Mouse (Mus musculus): ENCODE measurements at regions not wholly inside any gene's neighbourhood (a gene's known extent, or its start where the extent isn't known, plus 50 kb on each side); places are given as distances from the start of the nearest gene placed in this dataset.

DNA sequence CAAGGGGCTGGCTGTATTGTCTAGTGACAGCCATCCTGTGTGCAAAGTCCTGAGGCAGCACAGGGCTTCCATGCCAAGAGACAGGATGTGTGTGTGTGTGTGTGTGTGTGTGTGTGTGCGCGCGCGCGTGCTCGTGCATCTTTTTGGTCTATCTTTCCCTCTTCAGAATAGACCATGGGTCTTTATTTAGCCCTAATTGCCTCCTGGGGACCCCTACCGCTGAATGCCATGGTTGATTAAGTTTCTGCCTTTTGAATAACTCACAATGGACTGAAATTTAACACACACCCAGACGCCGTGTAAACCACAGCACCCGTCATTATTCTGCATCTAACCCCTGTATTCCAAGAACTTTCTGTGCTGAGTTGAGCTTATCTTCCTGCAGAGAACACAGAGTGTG, 435.2 kb upstream of the Kcnab2 start:
- Histone ChIP-seq H3K79me2 (ENCODE audit: control insufficient read depth, insufficient read depth) (no peaks in the 10 kb centered on the region), H3ac (ENCODE audit: control insufficient read depth, insufficient read length, low read depth) (no peak overlapping the region), H3K36me3 (ENCODE audit: control insufficient read depth, insufficient read depth) (no peaks in the 10 kb centered on the region), H3K27me3 (ENCODE audit: control insufficient read depth, insufficient read depth, insufficient read length) (no peaks in the 10 kb centered on the region), H3K4me3 (ENCODE audit: insufficient read depth, poor library complexity, severe bottlenecking) (no peak overlapping the region), H3K79me3 (ENCODE audit: low read depth) (no peaks in the 10 kb centered on the region)
- no peak for TF ChIP-seq CEBPB (IDR thresholded peaks at IDR 0.05; ENCODE audit: low read depth)
- TF ChIP-seq MYOG (IDR thresholded peaks at IDR 0.05; ENCODE audit: control insufficient read depth, extremely low read depth, insufficient read length), result no peak
- TF ChIP-seq CTCF (IDR thresholded peaks at IDR 0.05; ENCODE audit: control insufficient read depth, insufficient read depth, insufficient read length), result no peak
- TF ChIP-seq USF1 (IDR thresholded peaks at IDR 0.05; ENCODE audit: low read depth), result no peak
- no peak for TF ChIP-seq MYOD1 (IDR thresholded peaks at IDR 0.05; ENCODE audit: control insufficient read depth, insufficient read length, low read depth)
- no peak for TF ChIP-seq FOSL1 (IDR thresholded peaks at IDR 0.05; ENCODE audit: insufficient read depth, low read length, poor library complexity, severe bottlenecking)
- no peak for TF ChIP-seq MAX (IDR thresholded peaks at IDR 0.05)

DNA sequence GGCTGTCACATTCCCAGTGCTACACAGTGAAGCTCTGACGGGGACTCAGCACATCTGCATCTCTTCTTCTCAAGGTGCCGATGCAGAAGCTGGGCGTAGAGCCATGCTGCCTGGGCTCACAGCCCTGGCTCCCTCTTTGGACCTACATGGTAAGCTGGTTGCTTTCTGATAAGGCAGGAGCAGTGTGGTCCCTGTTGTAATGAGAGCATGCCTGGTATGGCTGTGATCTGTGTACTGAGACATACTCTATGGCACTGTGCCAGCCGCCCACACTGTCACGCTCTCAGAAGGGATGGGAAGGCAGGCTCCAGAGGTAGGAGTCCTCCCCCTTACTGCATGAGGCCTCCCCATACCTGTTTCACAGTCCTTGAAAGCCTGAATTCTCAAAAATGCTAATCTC, 430.6 kb upstream of the Kcnab2 start:
- Histone ChIP-seq H3K36me3 (ENCODE audit: control insufficient read depth, insufficient read depth) (no peaks in the 10 kb centered on the region), H3K4me3 (ENCODE audit: insufficient read depth, poor library complexity, severe bottlenecking) (no peak overlapping the region), H3K79me3 (ENCODE audit: low read depth) (peaks cover 2% of the 10 kb centered on the region), H3K27me3 (ENCODE audit: control insufficient read depth, insufficient read depth, insufficient read length) (no peaks in the 10 kb centered on the region), H3ac (ENCODE audit: control insufficient read depth, insufficient read length, low read depth) (no peak overlapping the region), H3K79me2 (ENCODE audit: control insufficient read depth, insufficient read depth) (no peaks in the 10 kb centered on the region)
- TF ChIP-seq USF1 (IDR thresholded peaks at IDR 0.05; ENCODE audit: low read depth), result no peak

DNA sequence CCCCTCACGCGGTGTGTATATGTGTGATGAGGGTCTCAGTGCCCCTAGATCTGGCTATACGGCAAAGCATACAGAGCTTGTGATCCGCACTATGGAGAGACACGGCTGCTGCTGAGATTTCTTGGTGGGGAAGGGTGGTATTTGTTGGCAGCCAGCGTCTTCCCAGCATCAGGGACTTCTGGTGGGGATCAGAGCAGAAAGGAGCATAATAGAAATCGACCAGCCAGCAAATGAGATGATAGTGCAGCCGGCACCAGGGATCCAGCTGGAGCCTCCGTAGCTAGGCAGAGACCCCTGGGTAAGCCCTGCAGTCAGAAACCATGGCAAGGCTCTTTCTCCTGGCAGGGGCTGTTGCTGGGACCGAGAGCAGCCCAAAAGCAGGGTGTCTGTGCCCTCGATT, 425.2 kb upstream of the Kcnab2 start:
- peaks cover 2% of the 10 kb centered on the region for H3K79me3 ChIP-seq (ENCODE audit: low read depth)
- no peaks in the 10 kb centered on the region for H3K27me3 ChIP-seq (ENCODE audit: control insufficient read depth, insufficient read depth, insufficient read length)
- no peaks in the 10 kb centered on the region for H3K79me2 ChIP-seq (ENCODE audit: control insufficient read depth, insufficient read depth)
- no peak overlapping the region for H3K4me3 ChIP-seq (ENCODE audit: insufficient read depth, poor library complexity, severe bottlenecking)
- H3K36me3 ChIP-seq (ENCODE audit: control insufficient read depth, insufficient read depth), result no peaks in the 10 kb centered on the region
- H3ac ChIP-seq (ENCODE audit: control insufficient read depth, insufficient read length, low read depth), result no peak overlapping the region
- TF ChIP-seq MAX (IDR thresholded peaks at IDR 0.05) (no peak), USF1 (IDR thresholded peaks at IDR 0.05; ENCODE audit: low read depth) (no peak), FOSL1 (IDR thresholded peaks at IDR 0.05; ENCODE audit: insufficient read depth, low read length, poor library complexity, severe bottlenecking) (no peak), CEBPB (IDR thresholded peaks at IDR 0.05; ENCODE audit: low read depth) (no peak), CTCF (IDR thresholded peaks at IDR 0.05; ENCODE audit: control insufficient read depth, insufficient read depth, insufficient read length) (no peak), MYOG (IDR thresholded peaks at IDR 0.05; ENCODE audit: control insufficient read depth, extremely low read depth, insufficient read length) (no peak), MYOD1 (IDR thresholded peaks at IDR 0.05; ENCODE audit: control insufficient read depth, insufficient read length, low read depth) (no peak)

DNA sequence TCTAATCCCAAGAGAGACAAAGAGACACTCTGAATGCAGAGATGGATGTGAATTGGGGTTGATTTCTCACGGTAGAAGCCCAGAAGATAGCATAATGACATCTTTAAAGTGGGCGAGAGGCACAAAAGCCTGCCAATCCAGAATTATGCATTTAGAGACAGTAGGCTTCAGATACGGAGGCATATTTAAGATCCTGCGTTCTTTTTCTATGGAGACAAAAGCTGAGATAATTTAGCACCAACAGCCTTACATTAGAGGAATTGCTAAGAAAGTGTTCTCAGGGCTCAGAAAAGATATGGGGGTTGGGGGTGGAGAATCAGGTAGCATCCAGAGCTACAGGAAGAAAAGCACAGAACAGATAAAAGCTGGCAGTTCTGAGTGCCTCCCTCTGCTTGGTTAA, 422.4 kb upstream of the Kcnab2 start:
- Histone ChIP-seq H3K4me3 (ENCODE audit: insufficient read depth, poor library complexity, severe bottlenecking) (no peak overlapping the region), H3K79me2 (ENCODE audit: control insufficient read depth, insufficient read depth) (no peaks in the 10 kb centered on the region), H3ac (ENCODE audit: control insufficient read depth, insufficient read length, low read depth) (no peak overlapping the region), H3K79me3 (ENCODE audit: low read depth) (no peaks in the 10 kb centered on the region), H3K36me3 (ENCODE audit: control insufficient read depth, insufficient read depth) (no peaks in the 10 kb centered on the region), H3K27me3 (ENCODE audit: control insufficient read depth, insufficient read depth, insufficient read length) (no peaks in the 10 kb centered on the region)
- TF ChIP-seq USF1 (IDR thresholded peaks at IDR 0.05; ENCODE audit: low read depth), result no peak
- TF ChIP-seq MYOG (IDR thresholded peaks at IDR 0.05; ENCODE audit: control insufficient read depth, extremely low read depth, insufficient read length), result no peak

DNA sequence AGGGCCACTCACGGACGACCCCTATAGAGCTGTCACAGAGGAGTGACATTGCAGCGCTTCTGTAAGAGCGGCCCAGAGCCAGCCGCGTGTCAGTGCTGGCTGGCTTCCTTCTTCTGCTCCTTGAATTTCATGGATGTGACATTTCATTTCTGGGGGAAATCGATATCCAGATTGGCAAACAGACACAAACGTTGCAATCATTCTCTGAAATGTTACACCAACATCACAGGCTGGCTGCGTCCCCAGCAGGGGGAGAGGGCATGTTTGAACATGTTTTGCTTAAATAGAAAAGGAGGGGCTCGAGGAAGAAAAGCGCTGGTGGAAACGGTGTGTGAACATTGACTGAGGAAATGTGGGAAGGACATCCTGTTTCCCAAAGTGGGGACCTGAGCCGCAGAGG, 417.4 kb upstream of the Kcnab2 start:
- H3K27me3 ChIP-seq (ENCODE audit: control insufficient read depth, insufficient read depth, insufficient read length), result no peaks in the 10 kb centered on the region
- no peaks in the 10 kb centered on the region for H3K79me2 ChIP-seq (ENCODE audit: control insufficient read depth, insufficient read depth)
- H3K4me3 ChIP-seq (ENCODE audit: insufficient read depth, poor library complexity, severe bottlenecking), result no peak overlapping the region
- no peaks in the 10 kb centered on the region for H3K79me3 ChIP-seq (ENCODE audit: low read depth)
- no peaks in the 10 kb centered on the region for H3K36me3 ChIP-seq (ENCODE audit: control insufficient read depth, insufficient read depth)
- H3ac ChIP-seq (ENCODE audit: control insufficient read depth, insufficient read length, low read depth), result no peak overlapping the region
- TF ChIP-seq MYOG (IDR thresholded peaks at IDR 0.05; ENCODE audit: control insufficient read depth, extremely low read depth, insufficient read length) (no peak), FOSL1 (IDR thresholded peaks at IDR 0.05; ENCODE audit: insufficient read depth, low read length, poor library complexity, severe bottlenecking) (no peak)

DNA sequence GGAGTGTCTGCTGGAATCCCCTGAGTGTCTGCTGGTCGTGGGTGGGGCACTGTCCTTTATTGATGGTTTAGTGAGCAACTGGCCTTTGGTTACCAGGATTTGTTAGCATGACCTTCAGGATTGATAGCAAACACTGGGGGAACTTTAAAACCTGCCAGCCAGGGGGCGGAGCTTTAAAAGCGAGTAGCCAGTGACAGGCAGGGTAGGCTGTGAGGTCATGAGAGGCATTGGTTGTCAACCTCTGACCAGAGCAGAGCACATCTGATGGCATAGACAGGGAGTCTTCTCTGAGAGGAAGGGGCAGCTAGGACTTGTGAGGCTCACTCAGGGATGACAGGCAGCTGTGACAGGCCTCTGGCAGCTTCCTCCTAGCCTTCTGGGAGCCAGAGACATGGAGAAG, 415.3 kb upstream of the Kcnab2 start:
- H3K36me3 ChIP-seq (ENCODE audit: control insufficient read depth, insufficient read depth), result no peaks in the 10 kb centered on the region
- H3K4me3 ChIP-seq (ENCODE audit: insufficient read depth, poor library complexity, severe bottlenecking), result no peak overlapping the region
- no peaks in the 10 kb centered on the region for H3K79me3 ChIP-seq (ENCODE audit: low read depth)
- no peak for TF ChIP-seq MYOD1 (IDR thresholded peaks at IDR 0.05; ENCODE audit: control insufficient read depth, insufficient read length, low read depth)
- no peak for TF ChIP-seq USF1 (IDR thresholded peaks at IDR 0.05; ENCODE audit: low read depth)
- no peak for TF ChIP-seq FOSL1 (IDR thresholded peaks at IDR 0.05; ENCODE audit: insufficient read depth, low read length, poor library complexity, severe bottlenecking)
- TF ChIP-seq CTCF (IDR thresholded peaks at IDR 0.05; ENCODE audit: control insufficient read depth, insufficient read depth, insufficient read length), result no peak
- no peak for TF ChIP-seq MAX (IDR thresholded peaks at IDR 0.05)
- TF ChIP-seq CEBPB (IDR thresholded peaks at IDR 0.05; ENCODE audit: low read depth), result no peak
- no peak for TF ChIP-seq MYOG (IDR thresholded peaks at IDR 0.05; ENCODE audit: control insufficient read depth, extremely low read depth, insufficient read length)
- no peaks in the 10 kb centered on the region for H3K79me2 ChIP-seq (ENCODE audit: control insufficient read depth, insufficient read depth)
- no peaks in the 10 kb centered on the region for H3K27me3 ChIP-seq (ENCODE audit: control insufficient read depth, insufficient read depth, insufficient read length)
- no peak overlapping the region for H3ac ChIP-seq (ENCODE audit: control insufficient read depth, insufficient read length, low read depth)

Measured in C2C12 (cell line).